Mouse (Mus musculus) lung, adult 10 weeks (tissue): Measurements from ENCODE around the gene Sema6b. TPM values are rescaled to one million over a fixed set of nuclear protein-coding genes. Genes with fewer than 3 reads are reported as not detected.

Experiments used
- polyA plus RNA-seq: library from polyadenylated mRNA; stranded (reverse); fragments of 350-450 nt; fragmentation: Illumina TruSeq; extraction: RNeasy Lipid Tissue Mini Kit (QIAGEN cat#74804); gene quantifications from one replicate; pipeline ENCODE4 v1.2.3, GENCODE M21; 2014; ENCODE audit warnings: low read depth, low replicate concordance; ENCODE audit not compliant: insufficient read depth

Sema6b gene
- 3.0 TPM for polyA plus RNA-seq

DNA sequence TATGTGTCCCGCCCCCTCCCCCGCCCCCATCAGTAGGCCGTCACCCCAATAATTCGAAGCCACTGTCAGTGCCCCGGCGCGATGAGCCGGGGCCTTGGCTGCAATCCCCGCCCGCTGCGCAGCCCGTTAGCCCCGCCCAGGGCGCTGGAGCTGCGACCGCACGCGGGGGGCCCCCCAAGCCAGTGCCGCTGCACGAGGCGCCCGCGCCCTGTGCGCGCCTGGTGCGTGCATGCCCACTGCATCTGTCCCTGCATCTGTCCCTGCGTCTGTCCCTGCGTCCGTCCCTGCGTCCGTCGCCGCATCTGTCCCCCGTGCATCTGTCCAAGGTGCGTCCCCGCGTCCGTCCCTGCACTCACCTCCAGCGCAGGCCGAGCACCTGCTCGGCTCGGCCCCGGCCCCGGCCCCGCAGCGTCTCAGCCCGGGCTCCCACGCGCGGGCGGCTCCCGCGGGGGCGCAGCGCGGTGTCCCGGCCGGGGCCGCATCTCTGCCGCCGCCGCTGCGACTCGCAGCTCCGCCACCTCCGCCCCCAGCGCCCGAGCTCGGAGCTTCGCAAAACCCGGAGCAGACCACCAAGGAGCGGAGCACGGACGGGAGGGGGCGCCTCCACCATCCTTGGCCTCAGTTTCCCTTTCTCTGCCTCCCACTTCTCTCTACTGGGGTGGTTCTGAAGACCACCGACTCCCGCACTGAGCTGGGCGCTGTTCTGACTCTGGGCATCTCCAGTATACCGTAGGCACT, at the start of gene Sema6b:
Gene Sema6b, minus strand, starts transcription at position 486 of the 738 bp plus-strand sequence.

DNA sequence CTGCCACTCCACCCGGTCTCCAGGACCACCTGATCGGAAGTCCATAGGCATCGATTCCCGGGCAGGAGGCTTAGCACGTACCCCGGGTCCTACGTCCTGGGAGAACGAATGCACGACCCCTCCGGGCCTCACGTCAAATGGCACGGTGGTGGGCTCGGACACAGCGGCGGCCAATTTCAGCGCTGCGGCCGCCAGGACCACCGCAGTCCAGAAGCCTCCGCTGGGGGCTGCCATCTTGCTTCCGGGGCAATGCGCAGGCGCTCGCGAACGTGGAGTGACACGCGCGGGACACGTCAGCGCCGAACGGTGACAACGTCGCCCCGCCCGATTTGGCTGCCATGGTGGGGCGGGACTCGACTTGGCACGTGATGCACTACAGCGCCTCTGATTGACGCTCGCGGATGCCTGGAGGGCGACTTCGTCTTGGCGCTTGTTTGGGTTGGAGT, 43.5 kb upstream of the Sema6b start, which contains the start of gene Mydgf:
Gene Mydgf, minus strand, starts transcription at position 263 of the 446 bp plus-strand sequence.

GRCm38 (mm10) chr17:56162231-56162774, 22.2 kb upstream of the Sema6b start, which contains the start of gene Tnfaip8l1:
Tnfaip8l1 (plus strand) TSS chr17:56162477.

DNA sequence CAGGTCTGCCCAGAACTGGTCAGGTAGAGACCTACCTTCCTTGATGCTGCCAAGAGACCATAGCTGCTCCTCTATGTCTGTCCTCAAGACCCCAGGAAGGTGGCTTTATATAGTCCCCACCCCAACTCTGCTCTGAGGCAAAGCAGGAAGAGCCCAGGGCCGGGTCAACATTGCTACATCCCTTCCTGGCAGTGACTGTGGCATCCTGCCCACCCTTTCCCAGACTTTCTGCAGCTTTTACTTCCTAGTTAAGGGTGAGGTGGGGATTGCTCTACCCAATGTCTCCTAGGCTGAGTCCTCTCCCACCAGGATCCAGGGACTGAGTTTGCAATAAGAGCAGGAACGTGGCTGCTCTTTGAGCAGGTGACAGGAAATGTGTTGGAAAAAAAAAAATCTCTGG, 18.3 kb downstream of the Sema6b start, which contains the start of gene Lrg1:
Gene Lrg1, minus strand, starts transcription at position 176 of the 400 bp plus-strand sequence.

GRCm38 (mm10) chr17:56117251-56117710, 22.9 kb downstream of the Sema6b start, which contains the start of gene Plin5:
Plin5 (minus strand) TSS chr17:56117596.

GRCm38 (mm10) chr17:56109219-56110051, 30.7 kb downstream of the Sema6b start, which contains the start of gene Plin4:
Plin4 (minus strand) TSS chr17:56109803.

DNA sequence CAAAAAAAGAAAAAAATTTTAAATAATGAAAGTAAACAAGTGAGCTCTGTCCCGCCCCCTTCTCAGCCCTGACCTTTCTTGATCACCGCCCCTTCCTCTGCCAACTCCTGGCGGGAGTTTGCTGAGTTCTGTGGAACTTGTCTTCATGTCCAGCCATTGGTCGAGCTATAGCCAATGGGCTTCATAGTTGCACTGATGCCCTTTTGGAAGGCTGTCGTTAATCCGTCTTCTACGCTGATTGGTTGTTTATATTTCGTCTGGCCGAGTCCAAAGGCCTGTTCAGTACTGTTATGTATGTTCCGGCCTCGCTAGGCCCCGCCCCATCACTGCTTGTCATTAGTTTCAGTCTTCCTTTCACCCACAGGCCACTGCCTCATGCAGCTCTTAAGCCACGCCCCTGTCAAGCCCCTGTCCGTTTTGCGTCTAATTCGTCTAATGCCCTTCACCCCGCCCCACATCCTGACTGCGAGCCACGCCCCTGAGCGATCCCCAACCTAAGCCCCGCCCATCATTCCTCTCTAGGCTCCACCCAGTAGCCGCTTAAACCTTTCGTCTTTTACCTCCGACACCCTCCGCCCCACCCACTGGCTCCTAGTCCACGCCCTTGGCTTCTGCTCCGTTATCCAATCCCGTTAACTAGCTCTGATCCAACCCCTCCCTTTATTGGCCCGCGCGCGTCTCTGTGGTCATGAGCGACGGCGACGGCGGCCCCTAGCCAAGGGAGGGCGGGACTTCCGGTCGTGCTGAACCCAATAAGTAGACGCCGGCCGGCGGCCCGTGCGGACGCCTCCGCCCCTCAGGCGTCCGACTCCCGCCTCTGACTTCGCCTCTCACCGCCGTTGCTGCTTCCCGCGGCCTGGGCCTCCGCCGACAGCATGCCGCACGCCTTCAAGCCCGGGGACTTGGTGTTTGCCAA, 61.0 kb downstream of the Sema6b start, which contains the start of gene Hdgfl2:
Gene Hdgfl2, plus strand, starts transcription at position 755 of the 916 bp plus-strand sequence.

GRCm38 (mm10) chr17:56074827-56075208, 65.3 kb downstream of the Sema6b start, which contains the start of gene Ubxn6:
Ubxn6 (minus strand) TSS chr17:56075028.

Other genes with a start within 250 kb of the Sema6b start
- gene Zfp959, start 248.2 kb downstream of the Sema6b start, polyA plus RNA-seq = 10.6 TPM
- 6.3 TPM for gene Zfp119b, start 190.8 kb downstream of the Sema6b start, polyA plus RNA-seq
- 3.7 TPM for gene Ebi3, start 187.7 kb downstream of the Sema6b start, polyA plus RNA-seq
- 11.8 TPM for gene Yju2, start 181.2 kb downstream of the Sema6b start, polyA plus RNA-seq
- gene Shd, start 169.9 kb downstream of the Sema6b start, polyA plus RNA-seq = 0.27 TPM
- gene Fsd1, start 153.8 kb downstream of the Sema6b start, polyA plus RNA-seq = not detected
- gene Stap2, start 134.8 kb downstream of the Sema6b start, polyA plus RNA-seq = 24.8 TPM
- gene Mpnd, start 134.6 kb downstream of the Sema6b start, polyA plus RNA-seq = 46.4 TPM
- gene Sh3gl1, start 103.7 kb downstream of the Sema6b start, polyA plus RNA-seq = 29.8 TPM
- gene Chaf1a, start 99.9 kb downstream of the Sema6b start, polyA plus RNA-seq = 1.4 TPM
- gene Ubxn6, start 65.3 kb downstream of the Sema6b start, polyA plus RNA-seq = 44.7 TPM
- gene Hdgfl2, start 60.7 kb downstream of the Sema6b start, polyA plus RNA-seq = 35.9 TPM
- gene Plin4, start 30.5 kb downstream of the Sema6b start, polyA plus RNA-seq = 8.1 TPM
- 2.9 TPM for gene Plin5, start 22.7 kb downstream of the Sema6b start, polyA plus RNA-seq
- gene Lrg1, start 18.3 kb downstream of the Sema6b start, polyA plus RNA-seq = 77.3 TPM
- 1.7 TPM for gene Tnfaip8l1, start 22.1 kb upstream of the Sema6b start, polyA plus RNA-seq
- 53.7 TPM for gene Mydgf, start 43.6 kb upstream of the Sema6b start, polyA plus RNA-seq
- 16.6 TPM for gene Dpp9, start 78.6 kb upstream of the Sema6b start, polyA plus RNA-seq
- gene Fem1a, start 116.5 kb upstream of the Sema6b start, polyA plus RNA-seq = 9.4 TPM
- gene Ticam1, start 136.4 kb upstream of the Sema6b start, polyA plus RNA-seq = 6.8 TPM
- 22.8 TPM for gene Plin3, start 152.5 kb upstream of the Sema6b start, polyA plus RNA-seq
- gene Arrdc5, start 159.9 kb upstream of the Sema6b start, polyA plus RNA-seq = not detected
- 1.3 TPM for gene Uhrf1, start 163.0 kb upstream of the Sema6b start, polyA plus RNA-seq
- gene Kdm4b, start 185.7 kb upstream of the Sema6b start, polyA plus RNA-seq = 10.1 TPM